Mouse (Mus musculus) CD4-positive, CD25-positive, alpha-beta regulatory T cell, adult 9 weeks (primary cell): ENCODE results near the gene 2700049A03Rik. TPM values are rescaled to one million over a fixed set of nuclear protein-coding genes. Genes with fewer than 3 reads are reported as not detected.

Experiments used
- polyA plus RNA-seq: library from polyadenylated mRNA; unstranded; fragments of 100-300 nt; shearing (Covaris generic); gene quantifications from one replicate; pipeline ENCODE4 v1.2.1, GENCODE M21; 2017

The 2700049A03Rik gene
- 11.6 TPM for polyA plus RNA-seq

GRCm38 (mm10) chr12:71136130-71136973, at the start of gene 2700049A03Rik, which contains the start of gene Timm9:
Gene 2700049A03Rik, plus strand, starts transcription at chr12:71136848.
Gene Timm9, minus strand, starts transcription at chr12:71136684.

GRCm38 (mm10) chr12:71111331-71111730, 25.3 kb upstream of the 2700049A03Rik start, which contains the start of gene Tomm20l:
Gene Tomm20l, plus strand, starts transcription at chr12:71111428.

Other genes starting within 250 kb of the 2700049A03Rik start
- 384 TPM for gene Actr10, start 199.0 kb upstream of the 2700049A03Rik start, polyA plus RNA-seq
- 443 TPM for gene Psma3, start 162.2 kb upstream of the 2700049A03Rik start, polyA plus RNA-seq
- 175 TPM for gene Arid4a, start 120.9 kb upstream of the 2700049A03Rik start, polyA plus RNA-seq
- not detected for gene Tomm20l, start 25.4 kb upstream of the 2700049A03Rik start, polyA plus RNA-seq
- 58.3 TPM for gene Timm9, start 164 bp upstream of the 2700049A03Rik start, polyA plus RNA-seq
- not detected for gene Dact1, start 173.0 kb downstream of the 2700049A03Rik start, polyA plus RNA-seq